Mouse (Mus musculus) kidney, embryonic 16.5 days (tissue): Measurements from ENCODE around the gene Xpo4. TPM values are rescaled to one million over a fixed set of nuclear protein-coding genes. Genes with fewer than 3 reads are reported as not detected.
"Not testable (repeated sequence)": the region's sequence is repeated elsewhere in the genome, so short reads cannot be mapped to it uniquely, and the experiment has no call there.

ENCODE experiments used
- ATAC-seq: fragments of 200-750 bp; cut with Nextera tagmentation; 2 replicates; pipeline ENCODE4 v1.8.0; 2017; ENCODE audit warnings: moderate TSS enrichment; ENCODE audit not compliant: low FRiP score, low TSS enrichment
- H3K27ac ChIP-seq: fragments of 300-500 bp; sonication (generic); 2 replicates; pipeline ENCODE4 v1.5.1; 2014; ENCODE audit warnings: low read length
- H3K27me3 ChIP-seq: fragments of 300-500 bp; sonication (generic); 2 replicates; pipeline ENCODE4 v1.6.1; 2014; ENCODE audit warnings: low read length, control low read depth, mixed read lengths; ENCODE audit not compliant: insufficient read depth
- H3K36me3 ChIP-seq: fragments of 300-500 bp; sonication (generic); 2 replicates; pipeline ENCODE4 v1.6.1; 2014; ENCODE audit warnings: low read length, control low read depth, mixed read lengths; ENCODE audit not compliant: insufficient read depth
- H3K4me1 ChIP-seq: fragments of 300-500 bp; sonication (generic); 2 replicates; pipeline ENCODE4 v1.6.1; 2014; ENCODE audit warnings: low read length, control low read depth, mixed read lengths; ENCODE audit not compliant: insufficient read depth
- H3K4me2 ChIP-seq: fragments of 300-500 bp; sonication (generic); replicated peaks from 2 replicates; pipeline ENCODE4 v1.6.1; 2014; ENCODE audit warnings: low read depth, low read length
- H3K4me3 ChIP-seq: fragments of 300-500 bp; sonication (generic); 2 replicates; pipeline ENCODE4 v1.5.1; 2014; ENCODE audit warnings: mild to moderate bottlenecking, low read length
- H3K9ac ChIP-seq: fragments of 300-500 bp; sonication (generic); replicated peaks from 2 replicates; pipeline ENCODE4 v1.6.1; 2014; ENCODE audit warnings: low read length
- H3K9me3 ChIP-seq: fragments of 300-500 bp; sonication (generic); 2 replicates; pipeline ENCODE4 v1.6.1; 2016; ENCODE audit warnings: low read length, control low read depth
- WGBS: fragments of 180-500 bp; shearing (Covaris S2); extraction: QIAGEN DNeasy Blood & Tissue Kit; methylation state at CpG from one replicate; pipeline ENCODE4 v1.1.7; 2014; 5-methylcytosine and 5-hydroxymethylcytosine counted together
- polyA plus RNA-seq: library from polyadenylated mRNA; unstranded; fragments of >200 nt; fragmentation: Nextera tagmentation; extraction: Ambion mirVana; gene quantifications from 2 replicates; pipeline ENCODE4 v1.2.1, GENCODE M21; 2015

Gene Xpo4
- polyA plus RNA-seq, 1 experiment from 2014 or later: 19.8 TPM

- Histone ChIP-seq H3K9me3 (no peaks in the 10 kb centered on the region), H3K9ac (no peak overlapping the region), H3K36me3 (no peaks in the 10 kb centered on the region), H3K27ac (no peak overlapping the region), H3K4me1 (peaks cover 4% of the 10 kb centered on the region; the same call in 1 of the 2 replicates), H3K27me3 (no peaks in the 10 kb centered on the region), H3K4me3 (no peak overlapping the region), H3K4me2 (no peak overlapping the region)
- WGBS: 95% methylated on average over 4 of the region's 4 CpGs
- no peak for ATAC-seq
Observed at GRCm38 (mm10) chr14:57658301-57658700, 6.9 kb downstream of the Xpo4 start.

- Histone ChIP-seq H3K4me1 (no peaks in the 10 kb centered on the region), H3K9ac (no peak overlapping the region), H3K4me3 (no peak overlapping the region), H3K4me2 (no peak overlapping the region), H3K27me3 (no peaks in the 10 kb centered on the region), H3K27ac (no peak overlapping the region), H3K9me3 (no peaks in the 10 kb centered on the region), H3K36me3 (no peaks in the 10 kb centered on the region)
- WGBS: 98% methylated on average over 2 of the region's 2 CpGs
- ATAC-seq: no peak
Observed at GRCm38 (mm10) chr14:57657500-57657899, 7.7 kb downstream of the Xpo4 start.

GRCm38 (mm10) chr14:57656519-57656918 is 8.7 kb downstream of the Xpo4 start:
- H3K27me3 ChIP-seq, H3K4me2 ChIP-seq, H3K9ac ChIP-seq, H3K4me3 ChIP-seq, H3K36me3 ChIP-seq, ATAC-seq, H3K4me1 ChIP-seq, H3K27ac ChIP-seq, H3K9me3 ChIP-seq: not testable (repeated sequence)
- 93% methylated on average over 3 of the region's 3 CpGs for WGBS

DNA sequence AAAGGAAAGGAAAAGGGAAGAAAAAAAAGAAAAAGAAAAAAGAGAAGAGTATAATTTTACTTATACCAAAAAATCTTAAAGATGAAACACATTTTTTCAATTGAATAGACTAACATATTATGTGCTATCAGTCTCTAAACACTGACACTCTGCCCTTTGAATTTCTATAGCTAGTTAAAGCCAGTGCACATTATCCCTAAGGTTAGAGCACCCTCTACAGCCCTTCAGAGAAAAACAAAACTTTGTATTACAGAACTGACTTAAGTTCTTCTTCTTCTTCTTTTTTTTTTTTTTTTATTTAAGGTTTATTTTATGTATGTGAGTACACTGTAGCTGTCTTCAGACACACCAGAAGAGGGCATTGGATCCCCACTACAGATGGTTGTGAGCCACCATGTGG is 15.7 kb downstream of the Xpo4 start:
- no peak overlapping the region for H3K4me2 ChIP-seq
- H3K9me3 ChIP-seq: no peaks in the 10 kb centered on the region
- H3K9ac ChIP-seq: no peak overlapping the region
- H3K4me1 ChIP-seq: no peaks in the 10 kb centered on the region
- H3K4me3 ChIP-seq: no peak overlapping the region
- ATAC-seq: no peak
- no peak overlapping the region for H3K27ac ChIP-seq
- no peaks in the 10 kb centered on the region for H3K27me3 ChIP-seq
- no peaks in the 10 kb centered on the region for H3K36me3 ChIP-seq

DNA sequence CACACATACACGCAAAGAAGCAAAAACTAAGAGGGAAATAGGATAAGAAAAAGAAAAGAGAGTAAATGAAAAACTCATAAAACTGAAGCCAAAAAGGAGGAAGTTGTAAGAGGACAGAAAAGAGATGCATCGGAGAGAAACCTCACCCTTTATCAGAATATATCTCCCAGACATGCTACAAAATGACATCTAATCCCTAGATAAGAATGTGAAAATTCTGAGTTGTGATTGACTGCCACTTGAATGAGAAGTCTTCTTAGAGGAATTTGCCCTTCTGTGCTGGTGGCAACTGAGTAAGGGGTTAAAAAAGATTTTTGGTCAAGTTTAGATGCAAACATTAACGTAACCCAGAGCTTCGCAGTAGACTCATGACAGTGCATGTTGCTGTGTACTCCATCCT is 19.1 kb downstream of the Xpo4 start:
- Histone ChIP-seq H3K4me3 (no peak overlapping the region), H3K9me3 (no peaks in the 10 kb centered on the region), H3K27ac (no peak overlapping the region), H3K9ac (no peak overlapping the region), H3K4me1 (no peaks in the 10 kb centered on the region), H3K27me3 (no peaks in the 10 kb centered on the region), H3K4me2 (no peak overlapping the region), H3K36me3 (peaks cover 7% of the 10 kb centered on the region)
- WGBS: 84% methylated on average over 4 of the region's 4 CpGs
- no peak for ATAC-seq

DNA sequence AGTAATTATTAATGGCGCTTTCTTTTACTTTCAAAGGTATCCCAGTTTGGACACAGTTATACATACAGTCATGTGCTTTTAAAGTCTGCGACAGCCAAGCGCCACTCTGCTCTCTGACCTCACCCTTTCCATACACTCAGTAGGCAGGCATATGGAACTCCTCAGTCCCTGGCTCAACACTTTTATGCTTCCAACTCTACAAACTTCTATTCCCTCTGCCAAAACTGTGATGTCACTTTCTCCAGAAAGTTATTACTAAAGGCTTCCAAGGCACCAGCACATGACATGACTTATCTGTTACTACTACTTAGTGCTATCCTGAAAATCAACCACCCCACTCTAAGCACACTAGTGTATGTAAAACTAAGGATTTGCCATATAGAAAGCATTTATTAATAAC is 26.1 kb downstream of the Xpo4 start:
- H3K36me3 ChIP-seq: peaks cover 7% of the 10 kb centered on the region
- H3K9ac ChIP-seq: no peak overlapping the region
- WGBS: 94% methylated on average over 3 of the region's 3 CpGs
- H3K4me3 ChIP-seq: no peak overlapping the region
- ATAC-seq: 0 out of 2 replicates have a peak, but pooled peaks have one; percentile 49
- H3K27ac ChIP-seq: no peak overlapping the region
- H3K27me3 ChIP-seq: no peaks in the 10 kb centered on the region
- H3K4me2 ChIP-seq: no peak overlapping the region
- no peaks in the 10 kb centered on the region for H3K9me3 ChIP-seq
- H3K4me1 ChIP-seq: no peaks in the 10 kb centered on the region; the same call in 1 of the 2 replicates

DNA sequence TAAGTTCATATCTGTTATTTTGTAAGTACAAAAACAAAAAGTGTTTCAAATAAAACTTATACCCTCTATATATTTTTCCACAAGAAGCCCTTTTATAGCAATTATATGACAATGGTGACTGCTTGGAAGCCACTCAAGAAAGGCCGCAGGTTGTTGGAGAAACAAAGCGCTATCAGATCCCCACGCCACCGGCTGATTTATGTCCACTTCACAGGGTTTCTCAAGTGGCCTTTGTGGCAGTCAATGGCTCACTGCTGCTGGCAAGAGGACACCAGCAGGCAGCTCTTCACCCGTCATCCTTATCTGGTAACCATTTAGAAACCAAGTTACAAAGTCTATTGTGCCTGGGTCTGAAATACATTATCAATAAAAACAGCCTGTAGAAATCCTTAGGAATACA is 31.1 kb downstream of the Xpo4 start:
- H3K36me3 ChIP-seq: peaks cover 2% of the 10 kb centered on the region; the same call in 1 of the 2 replicates
- peaks cover 3% of the 10 kb centered on the region; the same call in 1 of the 2 replicates for H3K4me1 ChIP-seq
- H3K9ac ChIP-seq: no peak overlapping the region
- no peaks in the 10 kb centered on the region for H3K9me3 ChIP-seq
- WGBS: 41% methylated on average over 5 of the region's 5 CpGs
- no peak for ATAC-seq
- no peaks in the 10 kb centered on the region for H3K27me3 ChIP-seq
- no peak overlapping the region for H3K4me2 ChIP-seq
- H3K27ac ChIP-seq: no peak overlapping the region
- no peak overlapping the region for H3K4me3 ChIP-seq

DNA sequence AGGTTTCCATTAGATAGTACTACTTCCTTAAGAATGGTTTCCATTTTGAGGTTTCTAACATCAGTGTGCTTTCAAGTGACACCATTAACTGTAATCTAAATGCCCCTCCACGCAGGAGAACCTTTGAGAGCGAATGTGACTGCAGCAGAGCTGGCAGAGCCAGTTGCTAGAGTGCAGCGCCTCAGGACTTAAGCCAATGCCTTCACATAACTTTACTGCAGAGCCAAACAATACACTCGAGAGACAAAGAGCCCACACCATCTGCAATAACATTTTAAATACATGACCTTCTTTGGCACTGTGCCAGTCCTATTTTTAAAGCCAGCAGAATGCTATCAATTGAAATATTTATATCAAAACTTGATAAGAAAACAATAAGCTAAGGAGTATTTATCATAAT is 35.6 kb downstream of the Xpo4 start:
- no peak overlapping the region for H3K9ac ChIP-seq
- no peak overlapping the region for H3K4me2 ChIP-seq
- 0 out of 2 replicates have a peak, but pooled peaks cover 3% of the 10 kb centered on the region for H3K4me1 ChIP-seq
- 63% methylated on average over 4 of the region's 4 CpGs for WGBS
- H3K9me3 ChIP-seq: no peaks in the 10 kb centered on the region
- H3K27me3 ChIP-seq: no peaks in the 10 kb centered on the region
- no peak overlapping the region for H3K4me3 ChIP-seq
- H3K27ac ChIP-seq: no peak overlapping the region
- peaks cover 28% of the 10 kb centered on the region for H3K36me3 ChIP-seq
- ATAC-seq: no peak

DNA sequence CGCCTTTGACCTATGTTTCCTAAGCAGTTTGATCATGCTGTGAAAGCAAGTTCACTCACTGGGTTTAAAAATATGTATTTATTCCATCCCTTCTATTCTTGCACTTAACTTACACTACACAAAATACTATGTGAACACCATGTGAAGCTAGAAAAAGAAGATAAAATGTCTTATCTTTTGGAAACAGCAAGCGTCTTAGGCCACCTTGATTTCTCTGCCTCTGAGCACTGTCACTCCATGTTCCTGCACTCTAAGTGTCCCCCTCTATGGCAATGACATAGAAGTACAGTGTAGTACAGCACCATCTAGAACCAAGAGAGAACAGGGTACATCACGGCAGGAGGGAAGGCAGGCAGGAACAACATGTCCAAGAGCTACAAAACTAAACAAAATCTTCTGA is 42.3 kb downstream of the Xpo4 start:
- Histone ChIP-seq H3K4me2 (no peak overlapping the region), H3K4me1 (no peaks in the 10 kb centered on the region), H3K36me3 (peaks cover 30% of the 10 kb centered on the region), H3K9me3 (no peaks in the 10 kb centered on the region), H3K27me3 (no peaks in the 10 kb centered on the region), H3K4me3 (no peak overlapping the region), H3K9ac (no peak overlapping the region), H3K27ac (no peak overlapping the region)
- whole genome bisulfite sequencing: 82% methylated on average over 3 of the region's 3 CpGs
- ATAC-seq: no peak

GRCm38 (mm10) chr14:57621699-57622098 is 43.5 kb downstream of the Xpo4 start:
- 70% methylated on average over 4 of the region's 4 CpGs for WGBS
- peaks cover 24% of the 10 kb centered on the region for H3K36me3 ChIP-seq
- H3K9ac ChIP-seq: no peak overlapping the region
- no peak overlapping the region for H3K4me2 ChIP-seq
- no peaks in the 10 kb centered on the region for H3K27me3 ChIP-seq
- no peaks in the 10 kb centered on the region for H3K4me1 ChIP-seq
- no peak overlapping the region for H3K4me3 ChIP-seq
- no peaks in the 10 kb centered on the region for H3K9me3 ChIP-seq
- no peak for ATAC-seq
- H3K27ac ChIP-seq: no peak overlapping the region
